Mouse (Mus musculus) forebrain, postnatal 0 days (tissue): ENCODE data around the gene Tango6. TPM values are rescaled to one million over a fixed set of nuclear protein-coding genes. Genes with fewer than 3 reads are reported as not detected.
A peak's percentile ranks its signal among the peaks of the same experiment; 100 is the strongest.

Experiments
- ATAC-seq: fragments of 200-750 bp; cut with Nextera tagmentation; 2 replicates; pipeline ENCODE4 v1.8.0; 2017; ENCODE audit warnings: mild to moderate bottlenecking, moderate library complexity
- DNase-seq: peaks from one replicate; pipeline ENCODE4 v3.0.0-alpha.2; 2015
- H3K27ac ChIP-seq: fragments of 300-500 bp; sonication (generic); 2 replicates; pipeline ENCODE4 v1.5.1; 2014; ENCODE audit warnings: low read depth, mild to moderate bottlenecking, antibody characterized with exemption, low read length, moderate library complexity, mixed read lengths
- H3K27me3 ChIP-seq: fragments of 300-500 bp; sonication (generic); 2 replicates; pipeline ENCODE4 v1.6.1; 2014; ENCODE audit warnings: mild to moderate bottlenecking, low read length, mixed read lengths; ENCODE audit not compliant: insufficient read depth
- H3K36me3 ChIP-seq: fragments of 300-500 bp; sonication (generic); 2 replicates; pipeline ENCODE4 v1.6.1; 2014; ENCODE audit warnings: mild to moderate bottlenecking, moderate library complexity; ENCODE audit not compliant: insufficient read depth
- H3K4me1 ChIP-seq: fragments of 300-500 bp; sonication (generic); 2 replicates; pipeline ENCODE4 v1.6.1; 2014; ENCODE audit warnings: antibody characterized with exemption; ENCODE audit not compliant: insufficient read depth
- H3K4me2 ChIP-seq: fragments of 300-500 bp; sonication (generic); 2 replicates; pipeline ENCODE4 v1.6.1; 2014; ENCODE audit warnings: low read depth, mild to moderate bottlenecking, moderate library complexity
- H3K4me3 ChIP-seq: fragments of 300-500 bp; sonication (generic); 2 replicates; pipeline ENCODE4 v1.5.1; 2014; ENCODE audit warnings: low read depth, low read length, mixed read lengths
- H3K9ac ChIP-seq: fragments of 300-500 bp; sonication (generic); 2 replicates; pipeline ENCODE4 v1.6.1; 2014; ENCODE audit warnings: mild to moderate bottlenecking
- H3K9me3 ChIP-seq: fragments of 300-500 bp; sonication (generic); 2 replicates; pipeline ENCODE4 v1.6.1; 2016; ENCODE audit warnings: low read length
- CTCF ChIP-seq: sonication (generic); IDR thresholded peaks from 2 replicates; pipeline ENCODE4 v1.5.1; 2016; ENCODE audit warnings: antibody characterized with exemption, control low read depth, low read depth
- WGBS: fragments of 180-500 bp; shearing (Covaris S2); extraction: QIAGEN DNeasy Blood & Tissue Kit; methylation state at CpG from one replicate; pipeline ENCODE4 v1.1.7; 2014; 5-methylcytosine and 5-hydroxymethylcytosine counted together
- polyA plus RNA-seq: library from polyadenylated mRNA; unstranded; fragments of >200 nt; fragmentation: Nextera tagmentation; extraction: Ambion mirVana; gene quantifications from 2 replicates; pipeline ENCODE4 v1.2.1, GENCODE M21; 2015
- total RNA-seq: library from RNA; depleted of rRNA; stranded (reverse); fragments of >200 nt; gene quantifications from 2 replicates; pipeline ENCODE4 v1.2.3, GENCODE M21; 2014

The Tango6 gene
- total and polyA plus RNA-seq, 2 experiments from 2014 or later, result 3.8 to 7.5 TPM

- Histone ChIP-seq H3K4me3 (no peak overlapping the region), H3K4me1 (0 out of 2 replicates have a peak, but pooled peaks cover 8% of the 10 kb centered on the region), H3K9me3 (no peaks in the 10 kb centered on the region), H3K36me3 (no peaks in the 10 kb centered on the region), H3K27me3 (no peaks in the 10 kb centered on the region), H3K27ac (no peak overlapping the region), H3K9ac (no peak overlapping the region), H3K4me2 (no peak overlapping the region)
- no peak for DNase-seq
- no peak for ATAC-seq
- 95% methylated on average over 4 of the region's 4 CpGs for WGBS
- TF ChIP-seq CTCF, result no peak
These were observed 129.7 kb downstream of the Tango6 start for GRCm38 (mm10) chr8:106812560-106812959.

DNA sequence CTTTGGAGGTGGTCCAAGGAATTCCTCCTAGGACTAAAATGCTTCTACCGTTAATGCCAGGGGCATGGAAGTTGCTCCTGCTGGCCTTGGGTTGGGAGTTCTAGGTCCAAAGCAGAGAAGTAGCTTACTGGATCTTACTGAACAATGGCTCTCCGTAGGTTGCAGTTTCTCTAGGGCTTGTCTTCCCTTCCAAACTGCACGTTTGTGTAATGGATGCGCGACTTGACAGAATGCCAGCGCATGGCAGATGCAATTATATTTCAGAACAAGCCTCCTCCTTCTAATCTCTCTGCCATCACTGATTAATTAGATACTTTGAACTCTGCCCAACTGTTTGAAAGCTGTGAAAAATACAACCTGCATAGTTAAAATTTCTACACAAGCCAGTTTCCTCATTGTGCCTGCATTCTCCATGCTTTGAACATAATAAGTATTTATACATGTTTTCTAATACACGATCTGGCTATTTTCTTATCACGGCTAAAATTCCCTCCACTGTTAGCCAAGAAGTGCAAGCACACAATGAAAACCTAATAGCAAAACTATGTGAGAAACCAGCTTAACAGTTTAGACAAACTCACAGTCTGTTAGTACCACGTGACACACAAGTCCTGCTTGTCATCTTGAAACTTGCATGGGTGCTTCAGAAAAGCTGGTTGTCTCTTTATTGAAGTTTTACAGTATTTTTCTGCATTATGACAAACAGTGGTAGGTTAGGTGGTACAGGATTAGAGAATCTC, 133.7 kb downstream of the Tango6 start:
- Histone ChIP-seq H3K4me1 (0 out of 2 replicates have a peak, but pooled peaks cover 8% of the 10 kb centered on the region), H3K27ac (peak overlapping the region; percentile 66), H3K36me3 (no peaks in the 10 kb centered on the region), H3K4me2 (no peak overlapping the region), H3K9ac (no peak overlapping the region), H3K27me3 (no peaks in the 10 kb centered on the region), H3K9me3 (no peaks in the 10 kb centered on the region), H3K4me3 (no peak overlapping the region)
- 30% methylated on average over 9 of the region's 9 CpGs for WGBS
- TF ChIP-seq CTCF, result no peak
- peak; percentile 74 for DNase-seq
- ATAC-seq, result peak; percentile 69; the same call in 1 of the 2 replicates

DNA sequence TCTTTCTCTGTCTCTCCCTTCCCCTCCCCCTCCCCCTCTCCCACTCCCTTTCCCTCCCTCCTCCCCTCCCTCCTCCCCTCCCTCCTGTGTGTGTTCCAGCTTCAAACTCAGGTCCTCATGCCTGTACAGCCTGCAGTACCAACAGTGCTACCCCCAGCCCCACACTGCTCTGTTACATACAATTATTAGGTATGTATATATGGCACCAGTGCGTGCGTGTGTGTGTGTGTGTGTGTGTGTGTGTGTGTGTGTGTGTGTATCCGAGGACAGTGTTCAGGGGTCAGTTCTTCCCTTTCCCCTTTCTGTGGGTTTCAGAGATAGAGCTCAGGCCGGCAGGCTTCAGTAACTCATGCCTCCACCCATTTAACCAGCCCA, 134.3 kb downstream of the Tango6 start:
- no peak overlapping the region for H3K4me3 ChIP-seq
- H3K9ac ChIP-seq, result no peak overlapping the region
- DNase-seq, result no peak
- H3K4me1 ChIP-seq, result 0 out of 2 replicates have a peak, but pooled peaks cover 8% of the 10 kb centered on the region
- no peak overlapping the region for H3K27ac ChIP-seq
- H3K36me3 ChIP-seq, result no peaks in the 10 kb centered on the region
- ATAC-seq, result peak; percentile 34; the same call in 1 of the 2 replicates
- 54% methylated on average over 4 of the region's 4 CpGs for WGBS
- H3K9me3 ChIP-seq, result no peaks in the 10 kb centered on the region
- no peaks in the 10 kb centered on the region for H3K27me3 ChIP-seq
- no peak overlapping the region for H3K4me2 ChIP-seq
- TF ChIP-seq CTCF, result no peak

DNA sequence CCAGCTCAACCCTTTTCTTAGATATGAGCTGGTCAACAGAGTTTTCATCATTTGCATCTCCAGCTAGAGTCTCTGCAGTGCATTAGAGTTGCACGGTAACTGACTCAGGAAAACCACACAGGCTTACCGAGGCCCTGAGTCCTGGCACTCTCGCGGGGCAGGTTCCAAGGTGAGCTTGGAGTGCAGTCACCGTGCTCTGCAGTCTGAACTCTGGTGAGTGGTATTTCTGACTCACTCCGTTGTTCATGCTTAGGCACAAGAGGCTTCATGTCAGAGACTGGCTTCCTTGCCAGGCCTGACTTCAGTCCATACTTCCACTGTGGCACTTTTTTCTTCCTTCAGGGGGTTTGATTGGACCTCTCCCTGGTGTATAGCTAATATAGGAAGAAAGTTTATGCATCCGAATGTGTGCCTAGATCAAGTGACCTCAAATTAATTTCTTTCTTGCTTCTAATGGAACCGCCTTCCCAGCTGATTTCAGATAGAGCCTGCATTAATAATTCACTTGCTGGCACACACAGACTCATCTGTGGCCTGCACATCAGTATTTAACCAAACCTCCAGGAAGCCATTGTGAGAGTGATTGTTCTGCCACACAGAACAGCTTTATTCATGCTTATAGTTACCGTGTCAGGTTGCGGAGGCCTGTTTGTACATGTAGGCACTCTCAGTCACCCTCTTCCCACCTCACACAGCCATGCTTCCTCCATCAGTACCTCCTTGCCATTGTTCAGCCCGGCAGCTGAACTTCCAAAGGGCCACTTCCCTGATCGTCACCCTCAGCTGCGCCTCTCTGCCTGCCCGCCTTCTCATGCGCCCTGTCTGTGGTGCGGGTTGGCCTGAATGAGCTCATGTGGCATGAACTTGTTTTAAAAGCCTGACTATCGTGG, 136.0 kb downstream of the Tango6 start:
- Histone ChIP-seq H3K4me2 (no peak overlapping the region), H3K27ac (no peak overlapping the region), H3K27me3 (no peaks in the 10 kb centered on the region), H3K36me3 (no peaks in the 10 kb centered on the region), H3K9ac (no peak overlapping the region), H3K4me3 (no peak overlapping the region), H3K9me3 (no peaks in the 10 kb centered on the region), H3K4me1 (0 out of 2 replicates have a peak, but pooled peaks cover 8% of the 10 kb centered on the region)
- no peak for ATAC-seq
- DNase-seq, result no peak
- 75% methylated on average over 17 of the region's 17 CpGs for WGBS
- no peak for TF ChIP-seq CTCF

- Histone ChIP-seq H3K4me3 (no peak overlapping the region), H3K9ac (no peak overlapping the region), H3K27me3 (no peaks in the 10 kb centered on the region), H3K4me1 (0 out of 2 replicates have a peak, but pooled peaks cover 8% of the 10 kb centered on the region), H3K4me2 (no peak overlapping the region), H3K36me3 (no peaks in the 10 kb centered on the region), H3K9me3 (no peaks in the 10 kb centered on the region), H3K27ac (no peak overlapping the region)
- no peak for TF ChIP-seq CTCF
- ATAC-seq (no peak), DNase-seq (no peak)
- 83% methylated on average over 3 of the region's 3 CpGs for WGBS
These were observed 136.7 kb downstream of the Tango6 start for GRCm38 (mm10) chr8:106819581-106819980.

- no peak overlapping the region for H3K4me3 ChIP-seq
- no peak for TF ChIP-seq CTCF
These were observed 138.0 kb downstream of the Tango6 start for GRCm38 (mm10) chr8:106820553-106821515.

More at GRCm38 (mm10) chr8:106820553-106821515, 138.0 kb downstream of the Tango6 start:
- Histone ChIP-seq H3K9ac (no peak overlapping the region), H3K9me3 (no peaks in the 10 kb centered on the region), H3K27me3 (no peaks in the 10 kb centered on the region), H3K4me2 (no peak overlapping the region), H3K36me3 (no peaks in the 10 kb centered on the region), H3K4me1 (0 out of 2 replicates have a peak, but pooled peaks cover 8% of the 10 kb centered on the region), H3K27ac (no peak overlapping the region)
- WGBS, result 88% methylated on average over 14 of the region's 14 CpGs
- DNase-seq, result no peak
- no peak for ATAC-seq
